Mouse (Mus musculus): ENCODE results near the gene Uba2. TPM values are rescaled to one million over a fixed set of nuclear protein-coding genes. Genes with fewer than 3 reads are reported as not detected.
"Not testable (repeated sequence)": the region's sequence is repeated elsewhere in the genome, so short reads cannot be mapped to it uniquely, and the experiment has no call there.

The Uba2 gene
- total and polyA plus RNA-seq, 3 experiments = 57.5 to 334 (median 253) TPM

- TF ChIP-seq POLR2AphosphoS5 (IDR thresholded peaks at IDR 0.05; ENCODE audit: insufficient replicate concordance, low read depth, low read length) (no peak), GATA1 (IDR thresholded peaks at IDR 0.05; ENCODE audit: borderline replicate concordance, low read length) (no peak), CTCF (IDR thresholded peaks at IDR 0.05; ENCODE audit: low read depth, low read length) (no peak), GATA2 (IDR thresholded peaks at IDR 0.05; ENCODE audit: borderline replicate concordance, low read depth, low read length) (no peak), TAL1 (conservative IDR thresholded peaks at IDR 0.05; ENCODE audit: low read depth, low read length) (no peak)
- no peaks in the 10 kb centered on the region; the same call in 1 of the 2 replicates for H3K9me3 ChIP-seq (replicated peaks)
- no peaks in the 10 kb centered on the region for H3K36me3 ChIP-seq (replicated peaks)
- peaks cover 5% of the 10 kb centered on the region for H3K27me3 ChIP-seq (ENCODE audit: insufficient read depth, low read length)
- ATAC-seq (ENCODE audit: extremely low read depth, insufficient number of reproducible peaks, low FRiP score, poor library complexity, severe bottlenecking) = no peak
- no peak overlapping the region for H3K4me3 ChIP-seq (ENCODE audit: low read depth, low read length)
- no peaks in the 10 kb centered on the region for H3K4me1 ChIP-seq (ENCODE audit: insufficient read depth, low read depth, low read length)
- DNase-seq (ENCODE audit: low spot score) = no peak
Observed at GRCm38 (mm10) chr7:34122987-34123720, 46.2 kb downstream of the Uba2 start.

GRCm38 (mm10) chr7:34120636-34121035 lies 48.8 kb downstream of the Uba2 start:
- not testable (repeated sequence) for H3K9me3 ChIP-seq (replicated peaks); H3K4me3 ChIP-seq (ENCODE audit: low read depth, low read length); H3K36me3 ChIP-seq (replicated peaks); H3K4me1 ChIP-seq (ENCODE audit: insufficient read depth, low read depth, low read length); H3K27me3 ChIP-seq (ENCODE audit: insufficient read depth, low read length); ATAC-seq (ENCODE audit: extremely low read depth, insufficient number of reproducible peaks, low FRiP score, poor library complexity, severe bottlenecking); DNase-seq (ENCODE audit: low spot score)

- Histone ChIP-seq H3K27me3 (ENCODE audit: insufficient read depth, low read length) (no peaks in the 10 kb centered on the region; the same call in 1 of the 2 replicates), H3K4me1 (ENCODE audit: insufficient read depth, low read depth, low read length) (no peaks in the 10 kb centered on the region), H3K9me3 (replicated peaks) (no peaks in the 10 kb centered on the region), H3K4me3 (ENCODE audit: low read depth, low read length) (no peak overlapping the region), H3K36me3 (replicated peaks) (no peaks in the 10 kb centered on the region)
- TF ChIP-seq GATA1 (IDR thresholded peaks at IDR 0.05; ENCODE audit: borderline replicate concordance, low read length) (no peak), CTCF (IDR thresholded peaks at IDR 0.05; ENCODE audit: low read depth, low read length) (no peak), TAL1 (conservative IDR thresholded peaks at IDR 0.05; ENCODE audit: low read depth, low read length) (no peak), GATA2 (IDR thresholded peaks at IDR 0.05; ENCODE audit: borderline replicate concordance, low read depth, low read length) (no peak), POLR2AphosphoS5 (IDR thresholded peaks at IDR 0.05; ENCODE audit: insufficient replicate concordance, low read depth, low read length) (no peak)
- DNase-seq (ENCODE audit: low spot score) (no peak), ATAC-seq (ENCODE audit: extremely low read depth, insufficient number of reproducible peaks, low FRiP score, poor library complexity, severe bottlenecking) (no peak)
Observed at GRCm38 (mm10) chr7:34116601-34117000, 52.8 kb downstream of the Uba2 start.

- H3K4me3 ChIP-seq (ENCODE audit: low read depth, low read length) = no peak overlapping the region
- no peak for ATAC-seq (ENCODE audit: extremely low read depth, insufficient number of reproducible peaks, low FRiP score, poor library complexity, severe bottlenecking)
- DNase-seq (ENCODE audit: low spot score) = no peak
- no peaks in the 10 kb centered on the region for H3K4me1 ChIP-seq (ENCODE audit: insufficient read depth, low read depth, low read length)
- no peak for TF ChIP-seq GATA2 (IDR thresholded peaks at IDR 0.05; ENCODE audit: borderline replicate concordance, low read depth, low read length)
- TF ChIP-seq TAL1 (conservative IDR thresholded peaks at IDR 0.05; ENCODE audit: low read depth, low read length) = no peak
- TF ChIP-seq CTCF (IDR thresholded peaks at IDR 0.05; ENCODE audit: low read depth, low read length) = no peak
- TF ChIP-seq POLR2AphosphoS5 (IDR thresholded peaks at IDR 0.05; ENCODE audit: insufficient replicate concordance, low read depth, low read length) = no peak
- no peak for TF ChIP-seq GATA1 (IDR thresholded peaks at IDR 0.05; ENCODE audit: borderline replicate concordance, low read length)
- H3K36me3 ChIP-seq (replicated peaks) = no peaks in the 10 kb centered on the region
- no peaks in the 10 kb centered on the region for H3K9me3 ChIP-seq (replicated peaks)
- no peaks in the 10 kb centered on the region for H3K27me3 ChIP-seq (ENCODE audit: insufficient read depth, low read length)
Observed at GRCm38 (mm10) chr7:34109190-34109589, 60.2 kb downstream of the Uba2 start.

GRCm38 (mm10) chr7:34101276-34101675 lies 68.1 kb downstream of the Uba2 start:
- H3K4me1 ChIP-seq (ENCODE audit: insufficient read depth, low read depth, low read length) = no peaks in the 10 kb centered on the region
- DNase-seq (ENCODE audit: low spot score) = no peak
- H3K36me3 ChIP-seq (replicated peaks) = no peaks in the 10 kb centered on the region
- H3K9me3 ChIP-seq (replicated peaks) = no peaks in the 10 kb centered on the region
- H3K27me3 ChIP-seq (ENCODE audit: insufficient read depth, low read length) = no peaks in the 10 kb centered on the region
- no peak for ATAC-seq (ENCODE audit: extremely low read depth, insufficient number of reproducible peaks, low FRiP score, poor library complexity, severe bottlenecking)
- no peak overlapping the region for H3K4me3 ChIP-seq (ENCODE audit: low read depth, low read length)
- TF ChIP-seq CTCF (IDR thresholded peaks at IDR 0.05; ENCODE audit: low read depth, low read length) (no peak), GATA1 (IDR thresholded peaks at IDR 0.05; ENCODE audit: borderline replicate concordance, low read length) (no peak), TAL1 (conservative IDR thresholded peaks at IDR 0.05; ENCODE audit: low read depth, low read length) (no peak), GATA2 (IDR thresholded peaks at IDR 0.05; ENCODE audit: borderline replicate concordance, low read depth, low read length) (no peak), POLR2AphosphoS5 (IDR thresholded peaks at IDR 0.05; ENCODE audit: insufficient replicate concordance, low read depth, low read length) (no peak)

GRCm38 (mm10) chr7:34100002-34100401 lies 69.4 kb downstream of the Uba2 start:
- no peaks in the 10 kb centered on the region for H3K4me1 ChIP-seq (ENCODE audit: insufficient read depth, low read depth, low read length)
- no peaks in the 10 kb centered on the region for H3K36me3 ChIP-seq (replicated peaks)
- ATAC-seq (ENCODE audit: extremely low read depth, insufficient number of reproducible peaks, low FRiP score, poor library complexity, severe bottlenecking) (no peak), DNase-seq (ENCODE audit: low spot score) (no peak)
- no peaks in the 10 kb centered on the region for H3K9me3 ChIP-seq (replicated peaks)
- H3K4me3 ChIP-seq (ENCODE audit: low read depth, low read length) = no peak overlapping the region
- no peaks in the 10 kb centered on the region for H3K27me3 ChIP-seq (ENCODE audit: insufficient read depth, low read length)
- TF ChIP-seq POLR2AphosphoS5 (IDR thresholded peaks at IDR 0.05; ENCODE audit: insufficient replicate concordance, low read depth, low read length) (no peak), CTCF (IDR thresholded peaks at IDR 0.05; ENCODE audit: low read depth, low read length) (no peak), TAL1 (conservative IDR thresholded peaks at IDR 0.05; ENCODE audit: low read depth, low read length) (no peak), GATA2 (IDR thresholded peaks at IDR 0.05; ENCODE audit: borderline replicate concordance, low read depth, low read length) (no peak), GATA1 (IDR thresholded peaks at IDR 0.05; ENCODE audit: borderline replicate concordance, low read length) (no peak)

Measured in G1E (cell line).